Mouse (Mus musculus) mature B cell (primary cell): Measurements from ENCODE around the gene Mrps10.
"Not testable (repeated sequence)": the region's sequence is repeated elsewhere in the genome, so short reads cannot be mapped to it uniquely, and the experiment has no call there.

ENCODE experiments used
- in situ Hi-C: fragments of 300-500 bp; cut with MboI; formaldehyde crosslinking; loops from 2 replicates; pipeline ENCODE4 v1.14.3; 2019

Gene Mrps10

GRCm38 (mm10) chr17:47381917-47382316 lies 13.2 kb downstream of the Mrps10 start:
- in situ Hi-C loops = no loop called here

GRCm38 (mm10) chr17:47383266-47383665 lies 14.6 kb downstream of the Mrps10 start:
- in situ Hi-C loops = no loop called here

- in situ Hi-C loops = no loop called here
Observed at GRCm38 (mm10) chr17:47384064-47384463, 15.4 kb downstream of the Mrps10 start.

- in situ Hi-C loops = no loop called here
Observed at GRCm38 (mm10) chr17:47385145-47385544, 16.5 kb downstream of the Mrps10 start, which contains the start of gene Guca1b. Gene Guca1b (plus strand): TSS chr17:47385393.

GRCm38 (mm10) chr17:47386649-47387048 lies 18.0 kb downstream of the Mrps10 start:
- in situ Hi-C loops = no loop called here

- in situ Hi-C loops = no loop called here
Observed at GRCm38 (mm10) chr17:47394223-47394869, 25.7 kb downstream of the Mrps10 start.

- in situ Hi-C loops = no loop called here
Observed at GRCm38 (mm10) chr17:47395376-47395913, 26.8 kb downstream of the Mrps10 start.

GRCm38 (mm10) chr17:47399091-47399490 lies 30.4 kb downstream of the Mrps10 start:
- in situ Hi-C loops = no loop called here

GRCm38 (mm10) chr17:47400451-47400850 lies 31.8 kb downstream of the Mrps10 start, which contains the start of gene Guca1a:
Gene Guca1a (minus strand): TSS chr17:47400584.
- in situ Hi-C loops = no loop called here

- in situ Hi-C loops = no loop called here
Observed at GRCm38 (mm10) chr17:47407717-47408557, 39.2 kb downstream of the Mrps10 start.

GRCm38 (mm10) chr17:47408558-47408898 lies 39.8 kb downstream of the Mrps10 start:
- in situ Hi-C loops = no loop called here

GRCm38 (mm10) chr17:47409897-47410861 lies 41.5 kb downstream of the Mrps10 start:
- in situ Hi-C loops = not testable (repeated sequence)

GRCm38 (mm10) chr17:47420195-47420594 lies 51.5 kb downstream of the Mrps10 start:
- in situ Hi-C loops = no loop called here

GRCm38 (mm10) chr17:47421566-47421965 lies 52.9 kb downstream of the Mrps10 start:
- in situ Hi-C loops = no loop called here

- in situ Hi-C loops = not testable (repeated sequence)
Observed at GRCm38 (mm10) chr17:47422616-47423015, 53.9 kb downstream of the Mrps10 start.

GRCm38 (mm10) chr17:47424186-47424585 lies 55.5 kb downstream of the Mrps10 start:
- in situ Hi-C loops = no loop called here

- in situ Hi-C loops = no loop called here
Observed at GRCm38 (mm10) chr17:47427316-47427715, 58.6 kb downstream of the Mrps10 start.

- in situ Hi-C loops = no loop called here
Observed at GRCm38 (mm10) chr17:47428831-47429304, 60.2 kb downstream of the Mrps10 start.

- in situ Hi-C loops = no loop called here
Observed at GRCm38 (mm10) chr17:47430815-47431214, 62.1 kb downstream of the Mrps10 start.
